ENCODE assay signal across 10 mouse cellular contexts in the genomic region with DNA sequence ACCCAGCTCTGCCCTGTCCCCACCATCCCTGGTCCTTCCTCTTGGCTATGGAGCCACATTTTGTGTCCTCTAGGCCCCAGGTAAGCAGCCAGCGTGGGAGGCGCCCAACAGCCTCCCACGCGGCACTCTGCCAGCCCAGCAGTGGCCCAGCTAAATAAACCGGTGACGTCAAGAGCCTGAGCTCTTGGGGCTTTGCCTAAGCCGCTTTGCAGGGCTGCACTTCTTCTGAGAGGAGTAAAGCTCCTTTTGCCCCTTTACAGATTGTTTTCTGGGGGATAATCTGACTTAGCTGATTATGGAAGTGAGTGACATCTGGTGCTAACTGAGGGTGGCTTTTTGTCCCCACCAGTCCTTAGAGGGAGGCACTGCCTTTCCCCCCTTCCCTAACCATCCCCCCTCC. TPM values are rescaled to one million over a fixed set of nuclear protein-coding genes. Genes with fewer than 3 reads are reported as not detected.
A peak's percentile ranks its signal among the peaks of the same experiment; 100 is the strongest.
DNase-seq lines count a peak whose midpoint lies in the region; ATAC-seq lines count a peak whose summit lies in the region.
"Had no signal": no experiment of that assay in that cellular context is flagged by ENCODE, and none has a peak within 500 bp of the region (broad histone marks: within the 10 kb centered on the region; RNA-seq: fewer than 3 reads in every experiment).

No protein-coding gene starts in this region.

- peak; percentile 71 for DNase-seq in kidney, postnatal 10 days
- peak; percentile 29 for DNase-seq in cerebellum, adult 11 months
- peak; percentile 55 for DNase-seq in forebrain, embryonic 10.5 days (ENCODE audit: extremely low spot score, low spot score)
- peak; percentile 67 for DNase-seq in retina, embryonic 14.5 days (ENCODE audit: low spot score)
- DNase-seq in thymus, adult 18-20 months, result no peak

- no peak; the same call in 1 of the 2 replicates for ATAC-seq in kidney, embryonic 15.5 days (replicated peaks; ENCODE audit: low FRiP score)
- ATAC-seq in hindbrain, embryonic 16.5 days, result no peak
- no peak for ATAC-seq in granulocyte monocyte progenitor cell, adult 5-6 weeks (replicated peaks; ENCODE audit: poor library complexity, severe bottlenecking)

- 17% methylated on average over 7 of the region's 7 CpGs for WGBS in kidney, embryonic 15.5 days
- WGBS in forebrain, embryonic 10.5 days, result 3% methylated on average over 7 of the region's 7 CpGs
- 13% methylated on average over 7 of the region's 7 CpGs for WGBS in hindbrain, embryonic 16.5 days

- H3K27me3 ChIP-seq in kidney, embryonic 15.5 days, result peaks cover 33% of the 10 kb centered on the region
- H3K27me3 ChIP-seq in forebrain, embryonic 10.5 days (ENCODE audit: poor library complexity, severe bottlenecking), result peaks cover 74% of the 10 kb centered on the region
- no peaks in the 10 kb centered on the region for H3K27me3 ChIP-seq in hindbrain, embryonic 16.5 days (replicated peaks; ENCODE audit: control insufficient read depth, insufficient read depth, low read length)
- H3K27me3 ChIP-seq: embryonic facial prominence, embryonic 15.5 days had no signal

- H3K4me1 ChIP-seq in kidney, embryonic 15.5 days, result peaks cover 73% of the 10 kb centered on the region
- H3K4me1 ChIP-seq in forebrain, embryonic 10.5 days, result peaks cover 74% of the 10 kb centered on the region
- H3K4me1 ChIP-seq in hindbrain, embryonic 16.5 days (ENCODE audit: control insufficient read depth, insufficient read depth, low read depth, low read length), result peaks cover 55% of the 10 kb centered on the region

- H3K27ac ChIP-seq in kidney, embryonic 15.5 days, result no peak overlapping the region
- H3K27ac ChIP-seq in forebrain, embryonic 10.5 days, result peak overlapping the region; percentile 82
- peak overlapping the region; percentile 65 for H3K27ac ChIP-seq in hindbrain, embryonic 16.5 days (ENCODE audit: low read depth, low read length)
- H3K27ac ChIP-seq: embryonic facial prominence, embryonic 15.5 days; limb, embryonic 15.5 days had no signal

- no peak overlapping the region for H3K4me3 ChIP-seq in kidney, embryonic 15.5 days (replicated peaks)
- peak overlapping the region; percentile 5; the same call in 1 of the 2 replicates for H3K4me3 ChIP-seq in forebrain, embryonic 10.5 days
- H3K4me3 ChIP-seq in hindbrain, embryonic 16.5 days (ENCODE audit: low read length), result no peak overlapping the region
- H3K4me3 ChIP-seq: embryonic facial prominence, embryonic 15.5 days; limb, embryonic 15.5 days had no signal

- H3K9ac ChIP-seq in kidney, embryonic 15.5 days, result no peak overlapping the region
- H3K9ac ChIP-seq in hindbrain, embryonic 16.5 days (ENCODE audit: low read depth, low read length), result peak overlapping the region; percentile 27; the same call in 1 of the 2 replicates
- H3K9ac ChIP-seq: embryonic facial prominence, embryonic 15.5 days; limb, embryonic 15.5 days had no signal

- H3K36me3 ChIP-seq in kidney, embryonic 15.5 days, result no peaks in the 10 kb centered on the region
- H3K36me3 ChIP-seq in forebrain, embryonic 10.5 days (replicated peaks), result no peaks in the 10 kb centered on the region
- no peaks in the 10 kb centered on the region for H3K36me3 ChIP-seq in hindbrain, embryonic 16.5 days (ENCODE audit: control insufficient read depth, insufficient read depth, low read length)
- H3K36me3 ChIP-seq: embryonic facial prominence, embryonic 15.5 days; limb, embryonic 15.5 days had no signal

- no peaks in the 10 kb centered on the region for H3K9me3 ChIP-seq in kidney, embryonic 15.5 days (replicated peaks)
- H3K9me3 ChIP-seq in forebrain, embryonic 10.5 days, result no peaks in the 10 kb centered on the region
- no peaks in the 10 kb centered on the region for H3K9me3 ChIP-seq in hindbrain, embryonic 16.5 days (ENCODE audit: control insufficient read depth, low read length)
- H3K9me3 ChIP-seq: embryonic facial prominence, embryonic 15.5 days; limb, embryonic 15.5 days had no signal

- H3K4me2 ChIP-seq in kidney, embryonic 15.5 days, result no peak overlapping the region
- no peak overlapping the region for H3K4me2 ChIP-seq in hindbrain, embryonic 16.5 days (ENCODE audit: low read length)
- H3K4me2 ChIP-seq: embryonic facial prominence, embryonic 15.5 days; limb, embryonic 15.5 days had no signal

RNA-seq across cellular contexts. Expression of a gene that starts 22.8 kb away (rescaled TPM):
- polyA plus RNA-seq in kidney, embryonic 15.5 days (2015; fragmentation: Nextera tagmentation; extraction: Ambion mirVana), result 1.4 and 2.2 TPM in 2 replicates
- polyA plus RNA-seq in forebrain, embryonic 10.5 days (2016; fragmentation: Nextera tagmentation; extraction: Ambion mirVana), result 1.0 TPM in 2 replicates
- polyA plus RNA-seq in hindbrain, embryonic 16.5 days (2015; fragmentation: Nextera tagmentation; extraction: Ambion mirVana), result 1.4 TPM in 2 replicates
- 154 and 178 TPM in 2 replicates for total RNA-seq in granulocyte monocyte progenitor cell, adult 5-6 weeks (2014; fragmentation: Nextera tagmentation)
- total RNA-seq in granulocyte monocyte progenitor cell, adult 5-6 weeks (2017), result 215 and 279 TPM in 2 replicates

Comparison
In these comparisons a context has a peak if more than half of its experiments do, and no peak if none do; other contexts are left out.
1. DNase-seq: peak in kidney, postnatal 10 days (single experiment), cerebellum, adult 11 months (single experiment), forebrain, embryonic 10.5 days (single experiment) and retina, embryonic 14.5 days (single experiment); none in thymus, adult 18-20 months (0 of 2).